Mouse (Mus musculus) activated CD4-positive, CD25-positive, alpha-beta regulatory T cell, adult 4 months (primary cell): ENCODE measurements around the gene Olfr1032. TPM values are rescaled to one million over a fixed set of nuclear protein-coding genes. Genes with fewer than 3 reads are reported as not detected.
"Not testable (repeated sequence)": the region's sequence is repeated elsewhere in the genome, so short reads cannot be mapped to it uniquely, and the experiment has no call there.

Source experiments
- ATAC-seq: one replicate; pipeline ENCODE4 v1.8.0; 2017
- polyA plus RNA-seq, 2 experiments: library from polyadenylated mRNA; unstranded; fragments of 100-300 nt; shearing (Covaris generic); gene quantifications; one replicate each; pipeline ENCODE4 v1.2.1; 2017

The Olfr1032 gene
- not detected for polyA plus RNA-seq

GRCm38 (mm10) chr2:86005240-86005639 lies at the start of gene Olfr1032:
Gene Olfr1032, plus strand, starts transcription at chr2:86005540.
- no peak for ATAC-seq

GRCm38 (mm10) chr2:85973595-85973994 lies 31.7 kb upstream of the Olfr1032 start, which contains the start of gene Olfr1029:
Gene Olfr1029, plus strand, starts transcription at chr2:85973895.
- no peak for ATAC-seq

- ATAC-seq, result no peak
Measured at GRCm38 (mm10) chr2:85978976-85979375, 26.4 kb upstream of the Olfr1032 start, which contains the start of gene Olfr1030. Gene Olfr1030, plus strand, starts transcription at chr2:85979276.

- ATAC-seq, result no peak
Measured at GRCm38 (mm10) chr2:85990004-85990403, 15.3 kb upstream of the Olfr1032 start, which contains the start of gene Olfr1031. Gene Olfr1031, plus strand, starts transcription at chr2:85990304.

GRCm38 (mm10) chr2:86020406-86020805 lies 15.1 kb downstream of the Olfr1032 start, which contains the start of gene Olfr1033:
Gene Olfr1033, plus strand, starts transcription at chr2:86020633.
- not testable (repeated sequence) for ATAC-seq

GRCm38 (mm10) chr2:86021518-86021917 lies 16.2 kb downstream of the Olfr1032 start:
- ATAC-seq, result not testable (repeated sequence)

GRCm38 (mm10) chr2:86045561-86045960 lies 40.2 kb downstream of the Olfr1032 start, which contains the start of gene Olfr1034:
Gene Olfr1034, plus strand, starts transcription at chr2:86045861.
- ATAC-seq, result no peak

GRCm38 (mm10) chr2:86050777-86051176 lies 45.4 kb downstream of the Olfr1032 start:
- not testable (repeated sequence) for ATAC-seq

Other genes with a start within 250 kb of the Olfr1032 start
- gene Olfr1012, start 242.8 kb upstream of the Olfr1032 start, polyA plus RNA-seq, result not detected
- not detected for gene Olfr1013, start 238.4 kb upstream of the Olfr1032 start, polyA plus RNA-seq
- gene Olfr1014, start 232.8 kb upstream of the Olfr1032 start, polyA plus RNA-seq, result not detected
- under 1 TPM in 1 of 2 experiments, not detected in 1; 0.13 TPM for gene Olfr1015, start 223.5 kb upstream of the Olfr1032 start, polyA plus RNA-seq
- not detected for gene Olfr1016, start 203.0 kb upstream of the Olfr1032 start, polyA plus RNA-seq
- gene Olfr1018, start 187.1 kb upstream of the Olfr1032 start, polyA plus RNA-seq, result not detected
- not detected for gene Olfr1019, start 160.1 kb upstream of the Olfr1032 start, polyA plus RNA-seq
- not detected for gene Olfr1020, start 158.5 kb upstream of the Olfr1032 start, polyA plus RNA-seq
- not detected for gene Olfr1022, start 136.9 kb upstream of the Olfr1032 start, polyA plus RNA-seq
- gene Olfr1023, start 119.9 kb upstream of the Olfr1032 start, polyA plus RNA-seq, result not detected
- gene Olfr1024, start 100.5 kb upstream of the Olfr1032 start, polyA plus RNA-seq, result not detected
- gene Olfr1025-ps1, start 90.3 kb upstream of the Olfr1032 start, polyA plus RNA-seq, result not detected
- not detected for gene Olfr1026, start 84.0 kb upstream of the Olfr1032 start, polyA plus RNA-seq
- gene Olfr1028, start 55.1 kb upstream of the Olfr1032 start, polyA plus RNA-seq, result not detected
- not detected for gene Olfr1029, start 31.6 kb upstream of the Olfr1032 start, polyA plus RNA-seq
- gene Olfr1030, start 26.3 kb upstream of the Olfr1032 start, polyA plus RNA-seq, result not detected
- gene Olfr1031, start 15.2 kb upstream of the Olfr1032 start, polyA plus RNA-seq, result not detected
- 1 to 10 TPM in 1 of 2 experiments, not detected in 1; 1.2 TPM for gene Olfr1033, start 15.1 kb downstream of the Olfr1032 start, polyA plus RNA-seq
- gene Olfr1034, start 40.3 kb downstream of the Olfr1032 start, polyA plus RNA-seq, result not detected
- not detected for gene Olfr1036, start 68.5 kb downstream of the Olfr1032 start, polyA plus RNA-seq
- not detected for gene Olfr1037, start 81.8 kb downstream of the Olfr1032 start, polyA plus RNA-seq
- gene Olfr1039, start 130.4 kb downstream of the Olfr1032 start, polyA plus RNA-seq, result not detected
- not detected for gene Olfr1040, start 141.2 kb downstream of the Olfr1032 start, polyA plus RNA-seq
- not detected for gene Olfr1042, start 156.3 kb downstream of the Olfr1032 start, polyA plus RNA-seq
- gene Olfr1043, start 162.0 kb downstream of the Olfr1032 start, polyA plus RNA-seq, result not detected
- not detected for gene Olfr1044, start 172.3 kb downstream of the Olfr1032 start, polyA plus RNA-seq
- gene Olfr52, start 180.1 kb downstream of the Olfr1032 start, polyA plus RNA-seq, result not detected
- gene Olfr1045, start 197.5 kb downstream of the Olfr1032 start, polyA plus RNA-seq, result under 1 TPM in 1 of 2 experiments, not detected in 1; 0.44 TPM
- gene Olfr1046, start 213.8 kb downstream of the Olfr1032 start, polyA plus RNA-seq, result not detected
- not detected for gene Olfr1047, start 225.9 kb downstream of the Olfr1032 start, polyA plus RNA-seq
- gene Olfr1048, start 234.7 kb downstream of the Olfr1032 start, polyA plus RNA-seq, result not detected